Mouse (Mus musculus): Measurements from ENCODE around the gene Rxylt1.

Gene Rxylt1

DNA sequence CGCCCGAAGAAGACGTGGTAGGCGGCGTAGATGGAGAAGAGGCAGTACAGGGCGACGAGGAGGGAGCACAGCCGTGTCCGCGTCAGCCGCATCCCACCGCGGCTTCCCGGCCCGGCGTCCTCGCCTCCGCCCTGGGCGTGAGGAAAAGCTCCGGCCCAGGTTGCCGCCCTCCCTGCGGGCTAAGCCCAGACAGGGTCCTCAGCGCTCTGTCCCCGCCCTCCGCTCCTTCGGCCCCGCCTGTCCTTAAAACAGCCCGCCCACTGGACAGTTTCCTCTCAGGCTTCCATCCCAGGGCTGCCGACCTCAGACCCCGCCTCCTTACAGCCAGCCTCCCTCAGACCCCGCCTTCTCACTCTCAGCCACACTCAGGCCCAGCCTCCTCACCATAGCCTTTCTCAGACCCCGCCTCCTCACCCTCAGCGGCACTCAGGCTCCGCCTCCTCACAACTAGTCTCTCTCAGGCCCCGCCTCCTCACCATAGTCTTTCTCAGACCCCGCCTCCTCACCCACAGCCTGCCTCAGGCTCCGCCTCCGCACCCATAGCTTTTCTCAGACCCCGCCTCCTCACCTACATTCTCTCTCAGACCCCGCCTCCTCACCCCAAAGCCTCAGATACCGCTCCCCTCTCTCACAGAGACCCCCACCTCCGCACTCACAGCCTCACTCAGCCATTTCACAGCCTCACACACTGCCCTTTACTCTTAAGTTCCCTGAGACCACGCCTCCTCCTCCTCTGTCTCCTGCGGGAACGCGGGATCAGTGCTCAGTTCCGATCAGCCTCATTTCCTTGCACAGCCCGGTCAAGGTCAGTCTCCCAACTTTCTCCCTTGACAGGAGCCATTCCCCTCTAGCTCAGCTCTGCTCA, at the start of gene Rxylt1:
Gene Rxylt1, minus strand, starts transcription at position 392 of the 865 bp plus-strand sequence.
- peak; percentile 98 for DNase-seq

- no peak for DNase-seq
Measured at GRCm38 (mm10) chr10:122121290-122121970, 24.3 kb upstream of the Rxylt1 start.

DNA sequence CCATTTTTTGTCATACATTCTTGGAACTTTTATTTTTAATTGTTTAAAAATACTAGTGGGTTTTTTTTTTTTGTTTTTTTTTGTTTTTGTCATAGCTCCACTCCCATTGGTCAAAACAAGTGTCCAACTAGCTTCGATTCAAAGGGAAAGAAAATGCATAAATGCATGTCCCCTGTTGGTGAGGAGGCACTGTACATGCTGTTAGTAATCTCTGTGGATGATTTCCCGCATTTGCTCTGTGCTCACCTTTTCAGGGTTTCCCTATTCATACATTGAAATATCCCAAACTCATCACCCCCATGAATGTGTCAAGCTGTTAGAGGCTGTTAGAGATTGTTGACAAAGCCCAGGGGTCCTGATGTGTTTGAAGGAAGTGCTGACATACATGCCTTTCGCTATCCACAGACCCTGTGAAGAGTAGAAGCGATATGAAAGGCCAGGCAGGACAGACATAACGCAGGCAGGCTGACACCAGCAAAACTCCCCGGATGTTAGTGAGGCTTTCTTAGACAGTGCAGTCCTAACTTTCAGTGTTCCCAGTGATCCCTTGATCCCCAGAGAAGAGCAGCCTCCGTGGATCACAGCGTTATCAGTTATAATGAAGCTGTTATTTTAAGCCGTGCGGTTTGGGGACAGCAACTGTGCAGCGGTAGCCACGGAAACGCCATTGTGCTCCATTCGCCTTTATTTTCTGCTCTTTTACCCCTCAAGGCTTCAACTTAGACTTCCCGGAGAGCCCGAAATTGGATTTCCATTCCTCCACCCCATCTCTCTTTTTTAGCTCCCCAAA, 23.5 kb upstream of the Rxylt1 start:
- no peak for DNase-seq

GRCm38 (mm10) chr10:122119451-122119850, 22.3 kb upstream of the Rxylt1 start:
- DNase-seq: no peak

- no peak for DNase-seq
Measured at GRCm38 (mm10) chr10:122116636-122117035, 19.5 kb upstream of the Rxylt1 start.

DNA sequence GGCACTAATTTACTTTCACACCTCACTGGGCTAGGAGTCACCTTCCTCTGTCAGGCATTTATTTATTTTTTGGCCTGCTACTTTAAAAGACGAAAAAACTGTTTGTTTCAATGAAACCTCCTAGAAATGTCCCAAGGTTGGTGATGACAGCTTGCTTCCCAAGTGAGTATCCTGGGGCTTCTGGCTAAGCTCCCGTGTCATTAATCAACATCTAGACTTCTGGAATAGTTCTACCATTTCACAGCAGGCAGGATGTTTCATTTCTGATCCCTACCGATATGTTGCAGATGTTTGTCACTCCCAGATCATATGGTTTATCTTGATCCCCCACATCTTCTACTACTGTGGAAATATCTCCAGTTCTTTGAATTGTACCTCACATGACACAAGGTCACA, 9.5 kb upstream of the Rxylt1 start:
- DNase-seq: no peak

GRCm38 (mm10) chr10:122105889-122106632, 8.9 kb upstream of the Rxylt1 start:
- DNase-seq: no peak

GRCm38 (mm10) chr10:122105407-122105806, 8.2 kb upstream of the Rxylt1 start:
- DNase-seq: peak; percentile 58

GRCm38 (mm10) chr10:122102675-122103074, 5.5 kb upstream of the Rxylt1 start:
- DNase-seq: no peak

DNA sequence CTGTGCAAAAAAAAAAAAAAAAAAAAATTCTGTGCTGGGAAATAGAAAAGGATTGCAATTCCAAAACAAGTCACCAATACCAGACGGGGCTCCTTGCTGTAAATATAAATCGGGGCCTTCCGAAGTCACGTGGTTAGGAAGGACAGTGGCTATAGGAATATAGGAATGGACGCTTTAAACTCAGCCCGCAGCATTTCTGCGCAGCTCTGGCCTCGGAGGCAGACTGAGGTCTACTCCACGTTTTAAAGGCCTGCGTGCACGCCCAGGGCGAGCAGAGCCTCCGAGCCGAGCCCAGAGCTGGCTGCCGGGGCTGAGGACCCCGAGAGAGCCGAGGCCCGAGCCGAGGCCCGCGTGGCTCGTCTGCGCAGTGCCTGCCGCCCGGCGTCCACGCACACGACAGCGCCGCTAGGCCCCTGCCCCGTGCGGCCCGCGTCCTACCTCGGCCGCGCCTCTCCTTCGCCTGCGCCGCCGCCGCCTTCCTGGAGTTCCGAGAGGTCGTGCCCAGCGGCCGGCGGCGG, 650 bp downstream of the Rxylt1 start:
- DNase-seq: no peak

DNA sequence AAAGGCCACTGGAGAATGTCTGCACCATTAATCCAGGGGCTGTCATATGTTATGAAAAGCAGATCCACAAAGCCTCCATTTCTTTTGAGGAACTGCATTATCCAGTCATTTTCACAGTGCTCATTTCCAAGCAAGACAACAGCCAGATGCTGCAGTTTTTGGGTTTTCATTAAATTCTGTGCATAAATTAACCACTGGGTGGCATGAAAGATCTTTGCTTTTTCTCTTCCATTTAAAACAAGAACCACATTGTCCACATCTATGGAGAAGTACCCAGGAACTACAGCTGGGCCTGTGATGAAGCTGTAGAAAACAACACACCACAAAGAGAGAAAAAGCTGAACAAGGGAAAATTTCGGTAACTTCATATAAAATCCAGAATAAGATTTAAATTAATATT, 6.7 kb downstream of the Rxylt1 start:
- no peak for DNase-seq

- DNase-seq: no peak
Measured at GRCm38 (mm10) chr10:122081352-122081751, 15.8 kb downstream of the Rxylt1 start.

DNA sequence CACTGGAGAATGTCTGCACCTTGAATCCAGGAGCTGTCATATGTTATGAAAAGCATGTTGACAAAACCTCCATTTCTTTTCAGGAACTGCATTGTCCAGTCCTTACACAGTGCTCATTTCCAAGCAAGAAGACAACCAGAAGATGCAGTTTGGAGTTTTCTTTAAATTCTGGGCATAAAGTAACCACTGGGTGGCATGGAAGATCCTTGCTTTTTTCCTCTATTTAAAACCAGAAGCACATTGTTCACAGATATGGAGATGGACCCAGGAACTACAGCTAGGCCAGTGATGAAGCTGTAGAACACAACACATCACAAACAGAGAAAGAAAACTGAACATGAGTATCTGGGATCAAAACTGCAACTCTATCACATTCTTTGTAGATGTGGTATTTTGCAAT, 28.0 kb downstream of the Rxylt1 start:
- DNase-seq: no peak

- no peak for DNase-seq
Measured at GRCm38 (mm10) chr10:122055826-122056225, 41.3 kb downstream of the Rxylt1 start.

DNA sequence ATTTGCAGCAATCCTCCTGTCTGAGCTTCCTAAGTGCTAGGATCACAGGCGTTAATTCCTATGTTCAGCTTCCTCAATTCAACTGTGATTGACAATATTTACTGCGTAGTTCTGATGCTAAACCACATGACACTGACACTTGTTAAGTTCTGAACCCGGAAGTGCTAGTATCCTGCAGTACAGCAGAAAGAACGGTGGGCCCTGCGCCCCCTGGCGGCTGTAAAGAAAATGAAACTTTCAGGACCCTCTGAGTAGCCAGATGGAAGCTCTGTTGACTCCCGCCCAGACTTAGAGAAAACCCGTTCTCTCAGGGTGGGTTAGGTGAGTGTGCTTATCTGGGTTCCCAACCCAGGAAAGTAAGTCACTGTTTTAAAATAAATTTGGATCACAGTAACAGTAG, 42.6 kb downstream of the Rxylt1 start:
- no peak for DNase-seq

- DNase-seq: peak; percentile 80
Measured at GRCm38 (mm10) chr10:122051831-122052230, 45.3 kb downstream of the Rxylt1 start.

GRCm38 (mm10) chr10:122047727-122048365, 49.3 kb downstream of the Rxylt1 start:
- peak; percentile 47 for DNase-seq

GRCm38 (mm10) chr10:122046904-122047726, 50.1 kb downstream of the Rxylt1 start, which contains the start of gene Srgap1:
Srgap1 (minus strand) TSS chr10:122047315.
- DNase-seq: peak; percentile 39

DNA sequence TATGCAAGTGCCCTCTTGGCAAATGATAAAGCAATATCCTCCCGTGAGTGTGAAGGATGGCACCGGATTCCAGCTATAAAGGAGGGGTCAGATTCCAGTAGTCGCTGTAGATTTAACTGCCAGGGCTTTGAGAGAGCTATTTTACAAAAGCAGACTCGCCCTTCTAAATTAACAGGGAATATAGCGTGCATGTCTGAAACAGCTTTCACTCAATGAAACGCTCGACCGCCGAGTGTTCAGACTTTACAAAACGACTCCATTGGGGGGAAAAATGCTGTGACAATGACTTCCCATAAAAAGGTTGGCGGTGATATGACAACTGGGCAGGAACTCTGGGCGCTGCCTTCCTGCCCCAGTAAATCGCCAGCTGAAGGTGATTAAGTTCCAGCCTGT, 50.7 kb downstream of the Rxylt1 start:
- DNase-seq: no peak

DNA sequence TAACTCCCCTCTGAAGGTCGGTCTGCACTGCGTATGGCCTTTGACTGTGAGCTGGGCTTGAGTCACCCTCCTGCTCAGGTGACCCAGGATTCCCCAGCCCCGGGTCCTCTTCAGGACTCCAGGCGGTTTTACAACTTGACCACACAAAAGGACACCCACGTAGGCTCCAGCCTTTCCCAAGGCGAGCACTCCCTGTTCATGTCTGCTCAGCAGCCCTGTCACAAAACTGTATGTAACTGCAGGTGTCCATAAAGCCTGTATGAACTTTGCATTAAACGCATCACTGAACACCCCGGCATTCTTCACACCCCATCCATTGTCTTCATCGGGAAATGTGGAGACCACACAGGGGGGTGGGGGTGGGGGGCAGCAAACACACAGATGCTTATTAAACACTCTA, 51.2 kb downstream of the Rxylt1 start:
- no peak for DNase-seq

DNA sequence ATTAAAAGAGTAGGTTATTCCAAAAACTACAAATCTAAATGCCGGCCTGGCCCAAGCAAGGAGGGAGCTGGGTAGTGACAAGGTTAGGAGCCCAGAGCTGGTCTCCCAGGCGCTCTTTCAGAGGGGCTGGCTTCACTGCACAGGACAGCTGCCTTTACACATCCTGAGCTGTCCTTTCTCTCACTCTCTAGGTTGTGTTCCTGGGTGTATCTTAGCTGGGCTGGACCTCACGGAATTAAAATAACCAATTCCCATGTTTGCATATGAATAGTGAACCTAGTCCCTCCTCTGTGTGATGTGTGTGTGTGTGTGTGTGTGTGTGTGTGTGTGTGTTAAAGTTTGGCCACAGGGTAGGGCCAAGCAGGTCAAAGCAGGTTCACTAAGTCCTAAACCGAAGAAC, 52.2 kb downstream of the Rxylt1 start:
- no peak for DNase-seq
